Mouse (Mus musculus) midbrain, embryonic 14.5 days (tissue): Measurements from ENCODE around the gene Swt1. TPM values are rescaled to one million over a fixed set of nuclear protein-coding genes. Genes with fewer than 3 reads are reported as not detected.

ENCODE experiments used
- ATAC-seq: fragments of 200-750 bp; cut with Nextera tagmentation; 2 replicates; pipeline ENCODE4 v1.8.0; 2017; ENCODE audit warnings: moderate number of reproducible peaks, moderate library complexity; ENCODE audit not compliant: low FRiP score, low TSS enrichment
- DNase-seq: peaks from one replicate; pipeline ENCODE4 v3.0.0-alpha.2; 2015
- H3K27ac ChIP-seq: fragments of 300-500 bp; sonication (generic); replicated peaks from 2 replicates; pipeline ENCODE4 v1.5.1; 2014; ENCODE audit warnings: mild to moderate bottlenecking, low read depth, low read length, moderate library complexity
- H3K27me3 ChIP-seq: fragments of 300-500 bp; sonication (generic); 2 replicates; pipeline ENCODE4 v1.6.1; 2014; ENCODE audit warnings: low read length, control low read depth, mixed read lengths; ENCODE audit not compliant: control insufficient read depth, insufficient read depth
- H3K36me3 ChIP-seq: fragments of 300-500 bp; sonication (generic); 2 replicates; pipeline ENCODE4 v1.6.1; 2014; ENCODE audit warnings: low read length, control low read depth; ENCODE audit not compliant: control insufficient read depth, insufficient read depth
- H3K4me1 ChIP-seq: fragments of 300-500 bp; sonication (generic); 2 replicates; pipeline ENCODE4 v1.6.1; 2014; ENCODE audit warnings: mild to moderate bottlenecking, antibody characterized with exemption, low read length, control low read depth; ENCODE audit not compliant: control insufficient read depth, insufficient read depth
- H3K4me2 ChIP-seq: fragments of 300-500 bp; sonication (generic); 2 replicates; pipeline ENCODE4 v1.6.1; 2014; ENCODE audit warnings: mild to moderate bottlenecking, low read length, moderate library complexity
- H3K4me3 ChIP-seq: fragments of 300-500 bp; sonication (generic); replicated peaks from 2 replicates; pipeline ENCODE4 v1.5.1; 2014; ENCODE audit warnings: low read depth, low read length
- H3K9ac ChIP-seq: fragments of 300-500 bp; sonication (generic); replicated peaks from 2 replicates; pipeline ENCODE4 v1.6.1; 2014; ENCODE audit warnings: mild to moderate bottlenecking, low read length, moderate library complexity
- H3K9me3 ChIP-seq: fragments of 300-500 bp; sonication (generic); 2 replicates; pipeline ENCODE4 v1.6.1; 2016; ENCODE audit warnings: low read length, control low read depth, mixed read lengths; ENCODE audit not compliant: control insufficient read depth
- WGBS: fragments of 180-500 bp; shearing (Covaris S2); extraction: QIAGEN DNeasy Blood & Tissue Kit; methylation state at CpG from one replicate; pipeline ENCODE4 v1.1.7; 2014; 5-methylcytosine and 5-hydroxymethylcytosine counted together
- polyA plus RNA-seq: library from polyadenylated mRNA; unstranded; fragments of >200 nt; fragmentation: Nextera tagmentation; extraction: Ambion mirVana; gene quantifications from 2 replicates; pipeline ENCODE4 v1.2.1, GENCODE M21; 2014

Swt1 gene
- polyA plus RNA-seq, 1 experiment from 2014 or later, result 19.9 TPM

GRCm38 (mm10) chr1:151450851-151451250 is 22.6 kb upstream of the Swt1 start:
- DNase-seq, result peak; percentile 24
- Histone ChIP-seq H3K36me3 (peaks cover 79% of the 10 kb centered on the region), H3K4me2 (no peak overlapping the region), H3K9ac (no peak overlapping the region), H3K9me3 (no peaks in the 10 kb centered on the region), H3K4me1 (no peaks in the 10 kb centered on the region), H3K27ac (no peak overlapping the region), H3K4me3 (no peak overlapping the region), H3K27me3 (no peaks in the 10 kb centered on the region)
- no peak for ATAC-seq
- WGBS, result 97% methylated on average over 1 of the region's 2 CpGs

- H3K4me2 ChIP-seq, result no peak overlapping the region
- WGBS, result 98% methylated on average over 10 of the region's 10 CpGs
- H3K4me3 ChIP-seq, result no peak overlapping the region
- no peak for DNase-seq
- peaks cover 81% of the 10 kb centered on the region for H3K36me3 ChIP-seq
- no peak overlapping the region for H3K9ac ChIP-seq
- H3K4me1 ChIP-seq, result no peaks in the 10 kb centered on the region
- no peak overlapping the region for H3K27ac ChIP-seq
- ATAC-seq, result no peak
- H3K9me3 ChIP-seq, result no peaks in the 10 kb centered on the region
- H3K27me3 ChIP-seq, result no peaks in the 10 kb centered on the region
Observed at GRCm38 (mm10) chr1:151449866-151450265, 21.6 kb upstream of the Swt1 start.

GRCm38 (mm10) chr1:151435431-151435830 is 7.2 kb upstream of the Swt1 start:
- Histone ChIP-seq H3K36me3 (peaks cover 65% of the 10 kb centered on the region), H3K4me3 (no peak overlapping the region)
- no peak for DNase-seq

GRCm38 (mm10) chr1:151429316-151429715 is 1.1 kb upstream of the Swt1 start:
- H3K4me2 ChIP-seq, result peak overlapping the region; percentile 72
- H3K27ac ChIP-seq, result peak overlapping the region; percentile 96
- DNase-seq, result peak; percentile 17

More at GRCm38 (mm10) chr1:151435431-151435830, 7.2 kb upstream of the Swt1 start:
- H3K27me3 ChIP-seq, result no peaks in the 10 kb centered on the region
- peaks cover under 1% of the 10 kb centered on the region for H3K4me1 ChIP-seq
- ATAC-seq, result no peak
- H3K27ac ChIP-seq, result no peak overlapping the region
- no peak overlapping the region for H3K4me2 ChIP-seq
- no peak overlapping the region for H3K9ac ChIP-seq
- H3K9me3 ChIP-seq, result no peaks in the 10 kb centered on the region
- 95% methylated on average over 6 of the region's 6 CpGs for WGBS

GRCm38 (mm10) chr1:151427888-151428262 is 380 bp downstream of the Swt1 start:
- Histone ChIP-seq H3K27ac (peak overlapping the region; percentile 68), H3K4me1 (peaks cover 16% of the 10 kb centered on the region), H3K9me3 (no peaks in the 10 kb centered on the region), H3K4me2 (peak overlapping the region; percentile 64), H3K9ac (peak overlapping the region; percentile 73), H3K4me3 (peak overlapping the region; percentile 92), H3K27me3 (no peaks in the 10 kb centered on the region), H3K36me3 (no peaks in the 10 kb centered on the region)
- ATAC-seq (peak; percentile 65), DNase-seq (peak; percentile 39)
- under 1% methylated on average over 26 of the region's 26 CpGs for WGBS

More at GRCm38 (mm10) chr1:151429316-151429715, 1.1 kb upstream of the Swt1 start:
- H3K4me1 ChIP-seq, result peaks cover 16% of the 10 kb centered on the region
- peaks cover 10% of the 10 kb centered on the region for H3K36me3 ChIP-seq
- peak overlapping the region; percentile 92 for H3K4me3 ChIP-seq
- H3K9ac ChIP-seq, result peak overlapping the region; percentile 92
- WGBS, result 48% methylated on average over 9 of the region's 9 CpGs
- H3K27me3 ChIP-seq, result no peaks in the 10 kb centered on the region
- no peaks in the 10 kb centered on the region for H3K9me3 ChIP-seq
- no peak for ATAC-seq

GRCm38 (mm10) chr1:151426947-151427600 is 1.2 kb downstream of the Swt1 start:
- no peaks in the 10 kb centered on the region for H3K9me3 ChIP-seq
- no peak for ATAC-seq
- H3K4me1 ChIP-seq, result peaks cover 16% of the 10 kb centered on the region
- 38% methylated on average over 7 of the region's 7 CpGs for WGBS
- no peaks in the 10 kb centered on the region for H3K36me3 ChIP-seq
- H3K27me3 ChIP-seq, result no peaks in the 10 kb centered on the region
- peak overlapping the region; percentile 64 for H3K4me2 ChIP-seq
- no peak overlapping the region for H3K27ac ChIP-seq
- no peak overlapping the region; the same call in 1 of the 2 replicates for H3K9ac ChIP-seq
- H3K4me3 ChIP-seq, result peak overlapping the region; percentile 92
- no peak for DNase-seq

GRCm38 (mm10) chr1:151422178-151422577 is 6.1 kb downstream of the Swt1 start:
- Histone ChIP-seq H3K9ac (no peak overlapping the region), H3K4me2 (no peak overlapping the region), H3K27ac (no peak overlapping the region), H3K4me3 (no peak overlapping the region), H3K4me1 (0 out of 2 replicates have a peak, but pooled peaks cover 1% of the 10 kb centered on the region), H3K9me3 (no peaks in the 10 kb centered on the region), H3K36me3 (peaks cover 22% of the 10 kb centered on the region), H3K27me3 (no peaks in the 10 kb centered on the region)
- ATAC-seq, result no peak
- WGBS, result 87% methylated on average over 3 of the region's 3 CpGs
- DNase-seq, result no peak

- peaks cover 19% of the 10 kb centered on the region; the same call in 1 of the 2 replicates for H3K36me3 ChIP-seq
- ATAC-seq (no peak), DNase-seq (no peak)
- 95% methylated on average over 3 of the region's 3 CpGs for WGBS
- no peak overlapping the region for H3K9ac ChIP-seq
- H3K4me1 ChIP-seq, result no peaks in the 10 kb centered on the region
- H3K9me3 ChIP-seq, result no peaks in the 10 kb centered on the region
- no peak overlapping the region for H3K27ac ChIP-seq
- H3K4me2 ChIP-seq, result no peak overlapping the region
- H3K4me3 ChIP-seq, result no peak overlapping the region
- H3K27me3 ChIP-seq, result no peaks in the 10 kb centered on the region
Observed at GRCm38 (mm10) chr1:151409827-151410226, 18.4 kb downstream of the Swt1 start.

- Histone ChIP-seq H3K36me3 (peaks cover 15% of the 10 kb centered on the region; the same call in 1 of the 2 replicates), H3K4me1 (no peaks in the 10 kb centered on the region), H3K9me3 (no peaks in the 10 kb centered on the region), H3K4me3 (no peak overlapping the region), H3K27ac (no peak overlapping the region), H3K9ac (no peak overlapping the region), H3K27me3 (no peaks in the 10 kb centered on the region), H3K4me2 (no peak overlapping the region)
- 93% methylated on average over 1 of the region's 1 CpGs for WGBS
- DNase-seq (peak; percentile 45), ATAC-seq (no peak)
Observed at GRCm38 (mm10) chr1:151390029-151390428, 38.2 kb downstream of the Swt1 start.
